Comparison of ENCODE assay signal across 25 mouse cellular contexts in genomic region chr15:31406881-31407280, GRCm38 (mm10). TPM values are rescaled to one million over a fixed set of nuclear protein-coding genes. Genes with fewer than 3 reads are reported as not detected.
A peak's percentile ranks its signal among the peaks of the same experiment; 100 is the strongest.
DNase-seq lines count a peak whose midpoint lies in the region; ATAC-seq and TF ChIP-seq lines count a peak whose summit lies in the region.
"Had no signal": no experiment of that assay in that cellular context is flagged by ENCODE, and none has a peak within 500 bp of the region (broad histone marks: within the 10 kb centered on the region; RNA-seq: fewer than 3 reads in every experiment).

No protein-coding gene starts in this region.

- WGBS in intestine, postnatal 0 days, result 69% methylated on average over 5 of the region's 5 CpGs
- 73% methylated on average over 5 of the region's 5 CpGs for WGBS in intestine, embryonic 15.5 days
- WGBS in lung, embryonic 15.5 days, result 73% methylated on average over 5 of the region's 5 CpGs

- H3K4me2 ChIP-seq in intestine, postnatal 0 days (replicated peaks; ENCODE audit: low read depth), result no peak overlapping the region
- no peak overlapping the region for H3K4me2 ChIP-seq in intestine, embryonic 15.5 days (replicated peaks)
- no peak overlapping the region for H3K4me2 ChIP-seq in lung, embryonic 15.5 days
- H3K4me2 ChIP-seq: heart, embryonic 12.5 days; liver, embryonic 13.5 days; neural tube, embryonic 13.5 days had no signal

- ATAC-seq in intestine, postnatal 0 days, result no peak
- no peak for ATAC-seq in intestine, embryonic 15.5 days
- 0 out of 2 replicates have a peak, but pooled peaks have one; percentile 7 for ATAC-seq in lung, embryonic 15.5 days (ENCODE audit: borderline replicate concordance, extremely low read depth, low FRiP score, low TSS enrichment)
- ATAC-seq: forebrain, postnatal 0 days; hindbrain, postnatal 0 days; lung, postnatal 0 days; midbrain, embryonic 16.5 days had no signal

- H3K4me3 ChIP-seq in intestine, postnatal 0 days (ENCODE audit: low read depth, low read length), result no peak overlapping the region
- H3K4me3 ChIP-seq in intestine, embryonic 15.5 days (replicated peaks), result no peak overlapping the region
- no peak overlapping the region for H3K4me3 ChIP-seq in lung, embryonic 15.5 days
- H3K4me3 ChIP-seq: heart, embryonic 12.5 days; hindbrain, embryonic 10.5 days; limb, embryonic 10.5 days; liver, embryonic 13.5 days; midbrain, embryonic 10.5 days; myocyte; neural tube, embryonic 13.5 days had no signal

- no peak for TF ChIP-seq CTCF in intestine, postnatal 0 days (IDR thresholded peaks at IDR 0.05; ENCODE audit: low read depth)

- DNase-seq in lung, postnatal 36 days, result no peak
- DNase-seq in kidney, postnatal 14 days, result peak; percentile 59
- no peak for DNase-seq in embryo, embryonic 10 days (ENCODE audit: low spot score)
- no peak for DNase-seq in frontal cortex, postnatal 25 days (ENCODE audit: low spot score in 2 of 2)
- DNase-seq: adrenal gland, postnatal 25 days; cerebellum, adult 8-10 months; cerebellum, postnatal 36 days; forebrain, postnatal 0 days; heart, postnatal 10 days; liver, embryonic 13.5 days; retina, postnatal 1 day; right cerebral cortex, postnatal 25 days; spleen, adult 18-20 months had no signal

- H3K9ac ChIP-seq in intestine, postnatal 0 days (ENCODE audit: low read depth, low read length), result no peak overlapping the region
- no peak overlapping the region for H3K9ac ChIP-seq in intestine, embryonic 15.5 days
- H3K9ac ChIP-seq in lung, embryonic 15.5 days, result no peak overlapping the region
- H3K9ac ChIP-seq: forebrain, postnatal 0 days; heart, embryonic 12.5 days; liver, embryonic 13.5 days; neural tube, embryonic 13.5 days had no signal

- H3K27me3 ChIP-seq in intestine, postnatal 0 days (replicated peaks; ENCODE audit: control insufficient read depth, insufficient read depth, low read length), result no peaks in the 10 kb centered on the region
- no peaks in the 10 kb centered on the region for H3K27me3 ChIP-seq in intestine, embryonic 15.5 days (replicated peaks)
- no peaks in the 10 kb centered on the region for H3K27me3 ChIP-seq in lung, embryonic 15.5 days
- H3K27me3 ChIP-seq: heart, embryonic 12.5 days; liver, embryonic 13.5 days; neural tube, embryonic 13.5 days had no signal

- H3K4me1 ChIP-seq in intestine, postnatal 0 days (replicated peaks; ENCODE audit: control insufficient read depth, insufficient read depth, low read length), result no peaks in the 10 kb centered on the region
- H3K4me1 ChIP-seq in intestine, embryonic 15.5 days (replicated peaks), result 0 out of 2 replicates have a peak, but pooled peaks cover 4% of the 10 kb centered on the region
- peaks cover 10% of the 10 kb centered on the region; the same call in 1 of the 2 replicates for H3K4me1 ChIP-seq in lung, embryonic 15.5 days
- H3K4me1 ChIP-seq: liver, embryonic 13.5 days had no signal

- no peaks in the 10 kb centered on the region for H3K9me3 ChIP-seq in intestine, postnatal 0 days (ENCODE audit: control insufficient read depth)
- H3K9me3 ChIP-seq in intestine, embryonic 15.5 days, result no peaks in the 10 kb centered on the region
- no peaks in the 10 kb centered on the region for H3K9me3 ChIP-seq in lung, embryonic 15.5 days
- H3K9me3 ChIP-seq: heart, embryonic 12.5 days; hindbrain, embryonic 10.5 days; limb, embryonic 10.5 days; liver, embryonic 13.5 days; midbrain, embryonic 10.5 days; neural tube, embryonic 13.5 days had no signal

- 0 out of 2 replicates have a peak overlapping the region, but pooled peaks have one; percentile 3 for H3K27ac ChIP-seq in intestine, postnatal 0 days (ENCODE audit: low read depth, low read length)
- H3K27ac ChIP-seq in intestine, embryonic 15.5 days, result no peak overlapping the region
- H3K27ac ChIP-seq in lung, embryonic 15.5 days, result no peak overlapping the region
- H3K27ac ChIP-seq: hindbrain, embryonic 10.5 days; hindbrain, postnatal 0 days; limb, embryonic 10.5 days; midbrain, embryonic 10.5 days; neural tube, embryonic 13.5 days had no signal

- no peaks in the 10 kb centered on the region for H3K36me3 ChIP-seq in intestine, postnatal 0 days (ENCODE audit: control insufficient read depth, insufficient read depth)
- H3K36me3 ChIP-seq in intestine, embryonic 15.5 days, result no peaks in the 10 kb centered on the region
- H3K36me3 ChIP-seq in lung, embryonic 15.5 days, result no peaks in the 10 kb centered on the region
- H3K36me3 ChIP-seq: heart, embryonic 12.5 days; hindbrain, embryonic 10.5 days; limb, embryonic 10.5 days; liver, embryonic 13.5 days; midbrain, embryonic 10.5 days; neural tube, embryonic 13.5 days had no signal

RNA-seq across cellular contexts. Expression of gene Ankrd33b, which starts 39.4 kb away (rescaled TPM):
- 0.25 and 0.29 TPM in 2 replicates for polyA plus RNA-seq in intestine, postnatal 0 days (2015; fragmentation: Nextera tagmentation; extraction: Ambion mirVana)
- 0.34 and 0.43 TPM in 2 replicates for polyA plus RNA-seq in intestine, embryonic 15.5 days (2015; fragmentation: Nextera tagmentation; extraction: Ambion mirVana)
- polyA plus RNA-seq in lung, embryonic 15.5 days (2015; fragmentation: Nextera tagmentation; extraction: Ambion mirVana), result 4.1 and 5.3 TPM in 2 replicates

RNA-seq across cellular contexts. Expression of gene Ropn1l, which starts 46.7 kb away (rescaled TPM):
- 0.69 and 1.2 TPM in 2 replicates for polyA plus RNA-seq in intestine, postnatal 0 days (2015; fragmentation: Nextera tagmentation; extraction: Ambion mirVana)
- polyA plus RNA-seq in intestine, embryonic 15.5 days (2015; fragmentation: Nextera tagmentation; extraction: Ambion mirVana), result 2.0 and 2.3 TPM in 2 replicates
- polyA plus RNA-seq in lung, embryonic 15.5 days (2015; fragmentation: Nextera tagmentation; extraction: Ambion mirVana), result 2.9 and 3.5 TPM in 2 replicates
